ENCODE assay signal across 37 mouse cellular contexts in the genomic region with DNA sequence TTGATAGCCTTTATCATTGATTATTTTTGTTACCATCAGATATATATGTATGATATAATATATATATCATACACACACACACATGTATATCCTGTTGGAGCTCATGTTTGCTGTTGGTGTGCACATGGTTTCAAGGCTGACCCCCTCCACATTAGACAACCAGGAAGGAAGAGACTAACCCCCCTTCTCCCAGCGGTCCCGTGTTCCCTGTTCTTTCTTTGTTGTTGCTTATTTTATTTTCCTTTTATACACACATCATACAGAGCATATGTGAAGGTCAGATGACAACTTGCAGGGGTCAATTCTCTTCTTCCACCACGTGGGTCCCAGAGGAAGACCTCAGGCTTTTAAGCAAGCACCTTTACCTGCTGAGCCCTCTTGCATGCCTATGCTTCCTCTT. TPM values are rescaled to one million over a fixed set of nuclear protein-coding genes. Genes with fewer than 3 reads are reported as not detected.
"Had no signal": no experiment of that assay in that cellular context is flagged by ENCODE, and none has a peak within 500 bp of the region (broad histone marks: within the 10 kb centered on the region; RNA-seq: fewer than 3 reads in every experiment).

No protein-coding gene starts in this region.

- H3K9me3 ChIP-seq: limb, embryonic 10.5 days; limb, embryonic 12.5 days; limb, embryonic 13.5 days; limb, embryonic 15.5 days; liver, embryonic 12.5 days; liver, embryonic 13.5 days; liver, embryonic 15.5 days; lung, embryonic 15.5 days; midbrain, embryonic 10.5 days; midbrain, embryonic 12.5 days; midbrain, embryonic 13.5 days; midbrain, embryonic 15.5 days; neural tube, embryonic 12.5 days; neural tube, embryonic 13.5 days had no signal

- H3K27me3 ChIP-seq: limb, embryonic 13.5 days; limb, embryonic 15.5 days; lung, embryonic 15.5 days; midbrain, embryonic 15.5 days had no signal

- H3K36me3 ChIP-seq: limb, embryonic 10.5 days; limb, embryonic 12.5 days; limb, embryonic 13.5 days; limb, embryonic 15.5 days; liver, embryonic 12.5 days; liver, embryonic 13.5 days; liver, embryonic 15.5 days; lung, embryonic 15.5 days; midbrain, embryonic 10.5 days; midbrain, embryonic 12.5 days; midbrain, embryonic 13.5 days; midbrain, embryonic 15.5 days; neural tube, embryonic 12.5 days; neural tube, embryonic 13.5 days had no signal

- H3K27ac ChIP-seq: limb, embryonic 10.5 days; limb, embryonic 12.5 days; limb, embryonic 13.5 days; limb, embryonic 15.5 days; liver, embryonic 12.5 days; liver, embryonic 13.5 days; liver, embryonic 14.5 days; liver, embryonic 15.5 days; lung, embryonic 15.5 days; macrophage; midbrain, embryonic 10.5 days; midbrain, embryonic 12.5 days; midbrain, embryonic 13.5 days; midbrain, embryonic 15.5 days; neural tube, embryonic 12.5 days; neural tube, embryonic 13.5 days had no signal

- H3K4me2 ChIP-seq: limb, embryonic 12.5 days; limb, embryonic 13.5 days; limb, embryonic 15.5 days; liver, embryonic 11.5 days; liver, embryonic 12.5 days; liver, embryonic 13.5 days; liver, embryonic 15.5 days; lung, embryonic 14.5 days; lung, embryonic 15.5 days; midbrain, embryonic 12.5 days; midbrain, embryonic 13.5 days; midbrain, embryonic 15.5 days; neural tube, embryonic 12.5 days; neural tube, embryonic 13.5 days had no signal

- H3K9ac ChIP-seq: limb, embryonic 12.5 days; limb, embryonic 13.5 days; limb, embryonic 15.5 days; liver, embryonic 12.5 days; liver, embryonic 13.5 days; liver, embryonic 14.5 days; liver, embryonic 15.5 days; liver, postnatal 0 days; lung, embryonic 14.5 days; lung, embryonic 15.5 days; midbrain, embryonic 12.5 days; midbrain, embryonic 13.5 days; midbrain, embryonic 15.5 days; neural tube, embryonic 12.5 days; neural tube, embryonic 13.5 days had no signal

- ATAC-seq: liver, embryonic 12.5 days; liver, postnatal 0 days; lung, postnatal 0 days; midbrain, embryonic 13.5 days; midbrain, embryonic 15.5 days; midbrain, embryonic 16.5 days had no signal

- H3K4me1 ChIP-seq: limb, embryonic 10.5 days; limb, embryonic 12.5 days; limb, embryonic 13.5 days; limb, embryonic 15.5 days; liver, embryonic 12.5 days; liver, embryonic 13.5 days; liver, embryonic 15.5 days; lung, embryonic 15.5 days; neural tube, embryonic 12.5 days; neural tube, embryonic 13.5 days had no signal

- DNase-seq: left cerebral cortex, postnatal 4 days; liver; liver, embryonic 13.5 days; liver, postnatal 0 days; lung, adult 18-20 months; lung, adult 2 months; lung, embryonic 14.5 days; lung, postnatal 10 days; lung, postnatal 14 days; lung, postnatal 36 days; lung, postnatal 4 days had no signal

- H3K4me3 ChIP-seq: limb, embryonic 10.5 days; limb, embryonic 12.5 days; limb, embryonic 13.5 days; limb, embryonic 15.5 days; liver, embryonic 12.5 days; liver, embryonic 13.5 days; liver, embryonic 15.5 days; lung, embryonic 15.5 days; megakaryocyte, embryonic 14.5 days; midbrain, embryonic 10.5 days; midbrain, embryonic 12.5 days; midbrain, embryonic 13.5 days; midbrain, embryonic 15.5 days; myocyte; neural tube, embryonic 12.5 days; neural tube, embryonic 13.5 days had no signal

RNA-seq across cellular contexts. Expression of gene 4932438H23Rik, which starts 29.3 kb away (rescaled TPM):
- total RNA-seq: liver, adult 2 months; megakaryocyte progenitor cell, adult 5-6 weeks; megakaryocyte-erythroid progenitor cell, adult 5-6 weeks; monocyte, adult 5-6 weeks had no signal
- polyA plus RNA-seq: limb, embryonic 10.5 days; limb, embryonic 11.5 days; limb, embryonic 12.5 days; liver, adult 2 months; liver, embryonic 11.5 days; liver, embryonic 12.5 days; liver, embryonic 13.5 days; liver, embryonic 14.5 days; liver, embryonic 15.5 days; liver, embryonic 16.5 days; liver, postnatal 0 days; midbrain, embryonic 10.5 days had no signal
